Mouse (Mus musculus): Measurements from ENCODE around the gene Gm281. TPM values are rescaled to one million over a fixed set of nuclear protein-coding genes. Genes with fewer than 3 reads are reported as not detected.

Gene Gm281
- total and polyA plus RNA-seq, 3 experiments, result not detected

DNA sequence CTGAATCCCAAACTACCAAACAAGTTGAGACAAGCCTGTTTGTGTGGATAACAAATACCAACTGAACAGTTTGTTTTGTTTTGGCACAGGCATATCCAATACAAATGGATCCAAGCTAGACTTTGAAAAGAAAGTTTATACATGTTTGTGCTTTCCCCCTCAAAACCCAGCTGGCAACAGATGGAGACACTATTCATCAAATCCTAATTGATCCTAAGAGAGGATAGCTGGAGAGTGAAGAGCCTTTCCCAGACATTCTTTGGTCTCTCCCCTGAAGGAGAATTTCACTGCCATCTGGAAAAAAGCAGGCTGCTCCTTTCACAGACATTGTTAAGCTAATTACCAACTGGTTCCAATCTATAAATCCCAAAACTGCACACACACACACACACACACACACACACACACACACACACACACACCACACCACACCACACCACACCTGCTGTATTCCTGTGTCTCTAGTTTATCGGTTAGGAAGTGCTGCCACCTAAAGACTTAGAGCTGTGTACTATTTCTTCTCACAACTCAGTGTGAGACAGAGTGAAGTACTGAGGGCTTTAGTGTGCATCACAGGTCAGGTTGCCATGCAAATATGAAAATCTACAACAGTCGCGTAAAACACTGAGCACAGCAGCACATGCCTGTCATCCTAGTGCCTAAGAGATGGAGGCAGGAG is 101.3 kb downstream of the Gm281 start:
- H3K79me2 ChIP-seq (ENCODE audit: control insufficient read depth, insufficient read depth, low read length, poor library complexity), result no peaks in the 10 kb centered on the region

DNA sequence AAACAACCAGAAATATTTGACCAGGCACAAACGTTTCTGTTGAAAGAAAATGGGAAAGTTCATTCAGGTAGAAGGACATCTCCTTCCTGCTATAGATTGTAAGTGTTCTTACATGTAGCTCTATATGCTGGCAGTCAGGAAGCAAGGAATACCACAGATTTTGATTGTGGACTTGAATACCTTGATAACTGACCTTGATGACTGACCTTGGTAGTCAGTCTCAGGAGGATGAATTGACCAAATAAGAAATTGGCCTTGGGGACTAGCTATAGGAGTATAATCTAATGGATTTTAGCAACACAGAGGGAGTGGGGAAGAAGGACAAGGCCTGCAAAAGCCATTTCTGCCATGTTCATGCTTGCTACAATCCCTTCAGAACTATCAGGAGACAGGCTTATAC is 123.8 kb downstream of the Gm281 start:
- H3K79me2 ChIP-seq (ENCODE audit: control insufficient read depth, insufficient read depth, low read length, poor library complexity), result no peaks in the 10 kb centered on the region
- no peaks in the 10 kb centered on the region for H3K9me3 ChIP-seq (replicated peaks; ENCODE audit: insufficient read depth, low read length)
- no peaks in the 10 kb centered on the region for H3K36me3 ChIP-seq (ENCODE audit: control insufficient read depth in 1 of 2, insufficient read depth in 2 of 2, low read length in 2 of 2)
- H3K27ac ChIP-seq (ENCODE audit: control insufficient read depth, low read depth, low read length), result no peak overlapping the region
- no peak overlapping the region for H3K9ac ChIP-seq (ENCODE audit: control insufficient read depth, low read depth, low read length, poor library complexity, severe bottlenecking)
- no peak overlapping the region for H3K4me3 ChIP-seq (ENCODE audit: control insufficient read depth in 1 of 2, insufficient read depth in 1 of 2, low read depth in 2 of 2, low read length in 2 of 2)
- no peaks in the 10 kb centered on the region for H3K27me3 ChIP-seq (ENCODE audit: control insufficient read depth in 1 of 2, insufficient read depth in 2 of 2, low read length in 2 of 2)
- no peaks in the 10 kb centered on the region for H3K4me1 ChIP-seq (ENCODE audit: control insufficient read depth in 1 of 2, insufficient read depth in 2 of 2, low read length in 2 of 2)
- TF ChIP-seq CHD1 (IDR thresholded peaks at IDR 0.05; ENCODE audit: low read depth, low read length), result no peak
- no peak for TF ChIP-seq MXI1 (IDR thresholded peaks at IDR 0.05; ENCODE audit: low read depth, low read length)
- TF ChIP-seq USF1 (IDR thresholded peaks at IDR 0.05; ENCODE audit: low read depth, low read length), result no peak
- no peak for TF ChIP-seq KAT2A (conservative IDR thresholded peaks at IDR 0.05; ENCODE audit: low read depth, low read length)
- no peak for TF ChIP-seq POLR2A (IDR thresholded peaks at IDR 0.05; ENCODE audit: control insufficient read depth in 1 of 2, insufficient read depth in 1 of 2, low read depth in 1 of 2, low read length in 2 of 2, poor library complexity in 1 of 2)
- no peak for TF ChIP-seq TBP (IDR thresholded peaks at IDR 0.05; ENCODE audit: low read depth, low read length)
- TF ChIP-seq ELF1 (IDR thresholded peaks at IDR 0.05; ENCODE audit: low read depth, low read length), result no peak
- no peak for TF ChIP-seq USF2 (IDR thresholded peaks at IDR 0.05; ENCODE audit: borderline replicate concordance in 1 of 2, insufficient read depth in 1 of 2, low read depth in 1 of 2, low read length in 2 of 2)
- no peak for TF ChIP-seq ZC3H11A (IDR thresholded peaks at IDR 0.05; ENCODE audit: low read depth, low read length)
- TF ChIP-seq SIN3A (IDR thresholded peaks at IDR 0.05; ENCODE audit: low read length), result no peak
- no peak for TF ChIP-seq UBTF (IDR thresholded peaks at IDR 0.05; ENCODE audit: borderline replicate concordance, insufficient read depth, low read depth, low read length)
- no peak for TF ChIP-seq ZKSCAN1 (IDR thresholded peaks at IDR 0.05; ENCODE audit: low read depth, low read length)
- TF ChIP-seq HCFC1 (IDR thresholded peaks at IDR 0.05; ENCODE audit: low read depth, low read length), result no peak
- no peak for TF ChIP-seq NRF1 (IDR thresholded peaks at IDR 0.05; ENCODE audit: insufficient read depth, low read depth, low read length, poor library complexity, severe bottlenecking)
- no peak for TF ChIP-seq MEF2A (IDR thresholded peaks at IDR 0.05; ENCODE audit: extremely low read depth, insufficient replicate concordance, low read depth, low read length, poor library complexity, severe bottlenecking)
- TF ChIP-seq RAD21 (IDR thresholded peaks at IDR 0.05; ENCODE audit: low read depth, low read length), result no peak
- no peak for TF ChIP-seq MAX (IDR thresholded peaks at IDR 0.05; ENCODE audit: low read length)
- no peak for DNase-seq (ENCODE audit: low read depth, low spot score)

More for the DNA sequence above, 101.3 kb downstream of the Gm281 start:
- Histone ChIP-seq H3K9ac (ENCODE audit: control insufficient read depth, low read depth, low read length, poor library complexity, severe bottlenecking) (no peak overlapping the region), H3K9me3 (replicated peaks; ENCODE audit: insufficient read depth, low read length) (no peaks in the 10 kb centered on the region), H3K4me3 (ENCODE audit: control insufficient read depth in 1 of 2, insufficient read depth in 1 of 2, low read depth in 2 of 2, low read length in 2 of 2) (no peak overlapping the region), H3K27ac (ENCODE audit: control insufficient read depth, low read depth, low read length) (no peak overlapping the region), H3K4me1 (ENCODE audit: control insufficient read depth in 1 of 2, insufficient read depth in 2 of 2, low read length in 2 of 2) (no peaks in the 10 kb centered on the region), H3K36me3 (ENCODE audit: control insufficient read depth in 1 of 2, insufficient read depth in 2 of 2, low read length in 2 of 2) (no peaks in the 10 kb centered on the region), H3K27me3 (ENCODE audit: control insufficient read depth in 1 of 2, insufficient read depth in 2 of 2, low read length in 2 of 2) (no peaks in the 10 kb centered on the region)
- no peak for TF ChIP-seq NRF1 (IDR thresholded peaks at IDR 0.05; ENCODE audit: insufficient read depth, low read depth, low read length, poor library complexity, severe bottlenecking)
- no peak for TF ChIP-seq USF2 (IDR thresholded peaks at IDR 0.05; ENCODE audit: borderline replicate concordance in 1 of 2, insufficient read depth in 1 of 2, low read depth in 1 of 2, low read length in 2 of 2)
- no peak for TF ChIP-seq TCF12 (IDR thresholded peaks at IDR 0.05; ENCODE audit: low read depth, low read length)
- TF ChIP-seq UBTF (IDR thresholded peaks at IDR 0.05; ENCODE audit: borderline replicate concordance, insufficient read depth, low read depth, low read length), result no peak
- no peak for TF ChIP-seq RCOR1 (IDR thresholded peaks at IDR 0.05; ENCODE audit: low read depth, low read length)
- TF ChIP-seq HCFC1 (IDR thresholded peaks at IDR 0.05; ENCODE audit: low read depth, low read length), result no peak
- no peak for TF ChIP-seq GABPA (IDR thresholded peaks at IDR 0.05; ENCODE audit: low read depth, low read length)
- TF ChIP-seq RAD21 (IDR thresholded peaks at IDR 0.05; ENCODE audit: low read depth, low read length), result no peak
- TF ChIP-seq MAFK (IDR thresholded peaks at IDR 0.05; ENCODE audit: borderline replicate concordance, low read depth, low read length), result no peak
- TF ChIP-seq ETS1 (IDR thresholded peaks at IDR 0.05; ENCODE audit: low read depth, low read length), result no peak
- no peak for TF ChIP-seq CHD1 (IDR thresholded peaks at IDR 0.05; ENCODE audit: low read depth, low read length)
- no peak for TF ChIP-seq CHD2 (IDR thresholded peaks at IDR 0.05; ENCODE audit: low read length)
- no peak for TF ChIP-seq POLR2A (IDR thresholded peaks at IDR 0.05; ENCODE audit: control insufficient read depth in 1 of 2, insufficient read depth in 1 of 2, low read depth in 1 of 2, low read length in 2 of 2, poor library complexity in 1 of 2)
- no peak for TF ChIP-seq TBP (IDR thresholded peaks at IDR 0.05; ENCODE audit: low read depth, low read length)
- no peak for DNase-seq (ENCODE audit: low read depth, low spot score)
